Mouse (Mus musculus): ENCODE data around the gene Fam69b.
A peak's percentile ranks its signal among the peaks of the same experiment; 100 is the strongest.
"Not testable (repeated sequence)": the region's sequence is repeated elsewhere in the genome, so short reads cannot be mapped to it uniquely, and the experiment has no call there.

DNA sequence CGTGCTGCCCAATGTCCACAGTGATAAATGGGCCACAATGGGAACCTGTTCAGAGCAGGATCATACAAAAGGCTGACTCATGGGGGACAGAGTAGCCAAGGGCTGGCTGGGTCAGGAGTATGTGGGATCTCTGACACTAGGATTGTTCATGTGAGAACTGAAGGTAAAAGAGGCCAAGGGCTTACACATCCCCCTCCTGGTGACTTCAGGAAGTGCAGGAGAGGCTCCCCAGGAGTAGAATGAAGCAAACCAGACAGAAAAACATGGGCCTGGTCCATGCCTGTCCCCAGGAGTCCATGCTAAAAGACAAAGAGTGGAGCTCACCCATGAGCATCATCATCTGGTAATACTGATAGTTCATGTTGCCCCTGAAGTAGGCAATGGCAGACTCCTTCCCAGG, 35.3 kb downstream of the Fam69b start:
- TF ChIP-seq POLR2A (IDR thresholded peaks at IDR 0.05; ENCODE audit: control insufficient read depth, low read depth, low read length), result not testable (repeated sequence)
- peak; percentile 25; the same call in 1 of the 2 replicates for TF ChIP-seq CTCF (IDR thresholded peaks at IDR 0.05; ENCODE audit: control insufficient read depth, insufficient read depth, insufficient replicate concordance, low read depth, low read length)
